Mouse (Mus musculus) c-Kit-negative CD71-positive TER-119-positive erythroid progenitor cells, embryonic 14.5 days (primary cell): Measurements from ENCODE around the gene Oog2.
"Not testable (repeated sequence)": the region's sequence is repeated elsewhere in the genome, so short reads cannot be mapped to it uniquely, and the experiment has no call there.

ENCODE experiments used
- DNase-seq: peaks from one replicate; pipeline ENCODE4 v3.0.0-alpha.2; 2013; ENCODE audit warnings: low read depth, low spot score

The Oog2 gene

GRCm38 (mm10) chr4:144190419-144190818 is at the start of gene Oog2:
Gene Oog2, plus strand, starts transcription at chr4:144190719.
- DNase-seq: no peak

GRCm38 (mm10) chr4:144162563-144162962 is 28.0 kb upstream of the Oog2 start, which contains the start of gene Oog3:
Gene Oog3, minus strand, starts transcription at chr4:144162663.
- DNase-seq: no peak

- not testable (repeated sequence) for DNase-seq
Measured at GRCm38 (mm10) chr4:144213218-144213617, 22.7 kb downstream of the Oog2 start, which contains the start of gene C87977. Gene C87977, minus strand, starts transcription at chr4:144213318.
